Mouse (Mus musculus) neural tube, embryonic 12.5 days (tissue): ENCODE measurements at regions not wholly inside any gene's neighbourhood (a gene's known extent, or its start where the extent isn't known, plus 50 kb on each side); places are given as distances from the start of the nearest gene placed in this dataset.
"Not testable (repeated sequence)": the region's sequence is repeated elsewhere in the genome, so short reads cannot be mapped to it uniquely, and the experiment has no call there.

Source experiments
- ATAC-seq: fragments of 200-750 bp; cut with Nextera tagmentation; 2 replicates; pipeline ENCODE4 v1.8.0; 2017; ENCODE audit warnings: low read depth, mild to moderate bottlenecking, moderate TSS enrichment, moderate library complexity; ENCODE audit not compliant: low FRiP score
- H3K27ac ChIP-seq: fragments of 300-500 bp; sonication (generic); 2 replicates; pipeline ENCODE4 v1.5.1; 2016
- H3K27me3 ChIP-seq: fragments of 300-500 bp; sonication (generic); replicated peaks from 2 replicates; pipeline ENCODE4 v1.6.1; 2016; ENCODE audit warnings: mild to moderate bottlenecking
- H3K36me3 ChIP-seq: fragments of 300-500 bp; sonication (generic); 2 replicates; pipeline ENCODE4 v1.6.1; 2016; ENCODE audit warnings: mild to moderate bottlenecking
- H3K4me1 ChIP-seq: fragments of 300-500 bp; sonication (generic); 2 replicates; pipeline ENCODE4 v1.6.1; 2016
- H3K4me2 ChIP-seq: fragments of 300-500 bp; sonication (generic); replicated peaks from 2 replicates; pipeline ENCODE4 v1.6.1; 2016; ENCODE audit warnings: mild to moderate bottlenecking
- H3K4me3 ChIP-seq: fragments of 300-500 bp; sonication (generic); 2 replicates; pipeline ENCODE4 v1.5.1; 2016
- H3K9ac ChIP-seq: fragments of 300-500 bp; sonication (generic); 2 replicates; pipeline ENCODE4 v1.6.1; 2016; ENCODE audit warnings: mild to moderate bottlenecking
- H3K9me3 ChIP-seq: fragments of 300-500 bp; sonication (generic); 2 replicates; pipeline ENCODE4 v1.6.1; 2016; ENCODE audit warnings: mild to moderate bottlenecking
- WGBS: fragments of 180-500 bp; shearing (Covaris S2); methylation state at CpG from one replicate; pipeline ENCODE4 v1.1.7; 2016; 5-methylcytosine and 5-hydroxymethylcytosine counted together

DNA sequence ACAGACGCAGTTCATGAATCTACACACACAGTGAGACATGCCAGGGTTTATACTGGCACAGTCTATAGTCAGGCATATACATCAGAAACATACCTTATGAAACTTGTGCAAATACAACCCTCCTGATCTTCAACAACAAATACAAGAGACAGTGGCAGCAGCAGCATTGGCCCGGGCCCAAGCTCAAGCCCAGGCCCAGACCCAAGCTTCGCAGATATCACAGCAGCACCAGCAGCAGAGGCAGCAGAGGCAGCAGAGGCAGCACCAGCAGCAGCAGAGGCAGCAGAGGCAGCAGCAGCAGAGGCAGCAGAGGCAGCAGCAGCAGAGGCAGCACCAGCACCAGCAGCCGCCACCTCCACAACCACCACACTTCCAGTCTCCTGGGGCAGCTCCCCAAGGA is 80.0 kb downstream of the Samd9l start:
- H3K9ac ChIP-seq = no peak overlapping the region
- no peaks in the 10 kb centered on the region for H3K27me3 ChIP-seq
- WGBS = 90% methylated on average over 4 of the region's 4 CpGs
- H3K4me2 ChIP-seq = no peak overlapping the region
- ATAC-seq = no peak
- no peak overlapping the region for H3K4me3 ChIP-seq
- no peak overlapping the region for H3K27ac ChIP-seq
- no peaks in the 10 kb centered on the region for H3K36me3 ChIP-seq
- no peaks in the 10 kb centered on the region for H3K4me1 ChIP-seq
- H3K9me3 ChIP-seq = no peaks in the 10 kb centered on the region

GRCm38 (mm10) chr6:3307598-3308220 is 91.7 kb downstream of the Samd9l start:
- H3K27ac ChIP-seq, H3K36me3 ChIP-seq, H3K9ac ChIP-seq, ATAC-seq, H3K27me3 ChIP-seq, H3K9me3 ChIP-seq, H3K4me1 ChIP-seq, H3K4me3 ChIP-seq: not testable (repeated sequence)
- 4% methylated on average over 11 of the region's 11 CpGs for WGBS
- peak overlapping the region; percentile 37 for H3K4me2 ChIP-seq

- H3K4me1 ChIP-seq, H3K27ac ChIP-seq, H3K4me3 ChIP-seq, H3K27me3 ChIP-seq, H3K36me3 ChIP-seq, ATAC-seq, H3K9ac ChIP-seq, H3K9me3 ChIP-seq, H3K4me2 ChIP-seq: not testable (repeated sequence)
- WGBS = 79% methylated on average over 10 of the region's 10 CpGs
These were observed 94.3 kb downstream of the Samd9l start for GRCm38 (mm10) chr6:3304881-3305620.

- not testable (repeated sequence) for H3K9ac ChIP-seq, H3K4me3 ChIP-seq, H3K4me1 ChIP-seq, ATAC-seq, H3K27me3 ChIP-seq, H3K9me3 ChIP-seq, H3K36me3 ChIP-seq, H3K4me2 ChIP-seq, H3K27ac ChIP-seq
- WGBS = 86% methylated on average over 8 of the region's 8 CpGs
These were observed 106.1 kb downstream of the Samd9l start for GRCm38 (mm10) chr6:3293316-3293715.

DNA sequence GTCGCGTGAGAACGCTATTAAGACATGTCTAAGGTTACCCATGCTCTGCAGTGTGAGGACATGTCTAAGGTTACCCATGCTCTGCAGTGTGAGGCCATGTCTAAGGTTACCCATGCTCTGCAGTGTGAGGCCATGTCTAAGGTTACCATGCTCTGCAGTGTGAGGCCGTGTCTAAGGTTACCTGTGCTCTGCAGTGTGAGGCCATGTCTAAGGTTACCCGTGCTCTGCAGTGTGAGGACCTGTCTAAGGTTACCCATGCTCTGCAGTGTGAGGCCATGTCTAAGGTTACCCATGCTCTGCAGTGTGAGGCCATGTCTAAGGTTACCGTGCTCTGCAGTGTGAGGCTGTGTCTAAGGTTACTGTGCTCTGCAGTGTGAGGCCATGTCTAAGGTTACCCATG is 107.4 kb downstream of the Samd9l start:
- H3K4me3 ChIP-seq, H3K27ac ChIP-seq, H3K27me3 ChIP-seq, H3K9me3 ChIP-seq, ATAC-seq, H3K9ac ChIP-seq, H3K4me2 ChIP-seq, H3K36me3 ChIP-seq, H3K4me1 ChIP-seq: not testable (repeated sequence)
- WGBS = 97% methylated on average over 6 of the region's 6 CpGs

GRCm38 (mm10) chr6:3268726-3269125 is 130.6 kb downstream of the Samd9l start:
- H3K27ac ChIP-seq, ATAC-seq, H3K9ac ChIP-seq, H3K36me3 ChIP-seq, H3K9me3 ChIP-seq, H3K27me3 ChIP-seq, H3K4me1 ChIP-seq, H3K4me2 ChIP-seq, H3K4me3 ChIP-seq: not testable (repeated sequence)
- 79% methylated on average over 4 of the region's 4 CpGs for WGBS

GRCm38 (mm10) chr6:3265477-3265876 is 133.9 kb downstream of the Samd9l start:
- H3K9ac ChIP-seq, H3K27ac ChIP-seq, H3K9me3 ChIP-seq, H3K36me3 ChIP-seq, H3K4me3 ChIP-seq, H3K4me1 ChIP-seq, ATAC-seq, H3K4me2 ChIP-seq, H3K27me3 ChIP-seq: not testable (repeated sequence)
- WGBS = 59% methylated on average over 1 of the region's 1 CpGs
